Mouse (Mus musculus): ENCODE data around the gene Wdr17. TPM values are rescaled to one million over a fixed set of nuclear protein-coding genes. Genes with fewer than 3 reads are reported as not detected.

Wdr17 gene
- total and polyA plus RNA-seq, 3 experiments = not detected

- TF ChIP-seq KAT2A (conservative IDR thresholded peaks at IDR 0.05; ENCODE audit: low read depth, low read length) (no peak), TCF12 (IDR thresholded peaks at IDR 0.05; ENCODE audit: low read depth, low read length) (no peak), SMC3 (IDR thresholded peaks at IDR 0.05; ENCODE audit: low read depth, low read length) (peak; percentile 57), BHLHE40 (IDR thresholded peaks at IDR 0.05; ENCODE audit: borderline replicate concordance, low read depth, low read length) (no peak), ZNF384 (IDR thresholded peaks at IDR 0.05; ENCODE audit: low read depth, low read length) (no peak), NELFE (IDR thresholded peaks at IDR 0.05; ENCODE audit: low read depth, low read length) (no peak), CTCF (IDR thresholded peaks at IDR 0.05 in 2 of 3, conservative IDR thresholded peaks at IDR 0.05 in 1 of 3; ENCODE audit: control insufficient read depth in 1 of 3, insufficient read depth in 1 of 3, low read depth in 2 of 3, low read length in 3 of 3, poor library complexity in 1 of 3, severe bottlenecking in 1 of 3) (peak; percentile 20 to 49 (median 32); a peak in 4 of 6 replicates), MAFK (IDR thresholded peaks at IDR 0.05; ENCODE audit: borderline replicate concordance, low read depth, low read length) (no peak), HCFC1 (IDR thresholded peaks at IDR 0.05; ENCODE audit: low read depth, low read length) (no peak), POLR2AphosphoS2 (IDR thresholded peaks at IDR 0.05; ENCODE audit: low read length) (no peak), JUND (IDR thresholded peaks at IDR 0.05; ENCODE audit: low read depth, low read length) (no peak), RAD21 (IDR thresholded peaks at IDR 0.05; ENCODE audit: low read depth, low read length) (peak; percentile 27), E2F4 (IDR thresholded peaks at IDR 0.05; ENCODE audit: borderline replicate concordance, low read depth, low read length) (no peak), NRF1 (IDR thresholded peaks at IDR 0.05; ENCODE audit: insufficient read depth, low read depth, low read length, poor library complexity, severe bottlenecking) (no peak), MYC (IDR thresholded peaks at IDR 0.05; ENCODE audit: low read depth, low read length) (no peak), UBTF (IDR thresholded peaks at IDR 0.05; ENCODE audit: borderline replicate concordance, insufficient read depth, low read depth, low read length) (no peak), RCOR1 (IDR thresholded peaks at IDR 0.05; ENCODE audit: low read depth, low read length) (no peak), GABPA (IDR thresholded peaks at IDR 0.05; ENCODE audit: low read depth, low read length) (no peak), TAL1 (IDR thresholded peaks at IDR 0.05; ENCODE audit: low read length) (no peak)
- Histone ChIP-seq H3K4me3 (ENCODE audit: control insufficient read depth in 1 of 2, insufficient read depth in 1 of 2, low read depth in 2 of 2, low read length in 2 of 2) (no peak overlapping the region), H3K27ac (ENCODE audit: control insufficient read depth, low read depth, low read length) (no peak overlapping the region), H3K27me3 (ENCODE audit: control insufficient read depth in 1 of 2, insufficient read depth in 2 of 2, low read length in 2 of 2) (no peaks in the 10 kb centered on the region), H3K9me3 (replicated peaks; ENCODE audit: insufficient read depth, low read length) (no peaks in the 10 kb centered on the region), H3K79me2 (ENCODE audit: control insufficient read depth, insufficient read depth, low read length, poor library complexity) (no peaks in the 10 kb centered on the region), H3K4me1 (ENCODE audit: control insufficient read depth in 1 of 2, insufficient read depth in 2 of 2, low read length in 2 of 2) (no peaks in the 10 kb centered on the region), H3K9ac (ENCODE audit: control insufficient read depth, low read depth, low read length, poor library complexity, severe bottlenecking) (no peak overlapping the region), H3K36me3 (ENCODE audit: control insufficient read depth in 1 of 2, insufficient read depth in 2 of 2, low read length in 2 of 2) (no peaks in the 10 kb centered on the region)
- DNase-seq (ENCODE audit: low read depth, low spot score) = peak; percentile 29
These were observed 181.2 kb downstream of the Wdr17 start for GRCm38 (mm10) chr8:54705743-54706142.

- H3K4me3 ChIP-seq (ENCODE audit: control insufficient read depth in 1 of 2, insufficient read depth in 1 of 2, low read depth in 2 of 2, low read length in 2 of 2) = no peak overlapping the region
- no peak overlapping the region for H3K9ac ChIP-seq (ENCODE audit: control insufficient read depth, low read depth, low read length, poor library complexity, severe bottlenecking)
- H3K27me3 ChIP-seq (ENCODE audit: control insufficient read depth in 1 of 2, insufficient read depth in 2 of 2, low read length in 2 of 2) = no peaks in the 10 kb centered on the region
- no peak for TF ChIP-seq ZKSCAN1 (IDR thresholded peaks at IDR 0.05; ENCODE audit: low read depth, low read length)
- H3K36me3 ChIP-seq (ENCODE audit: control insufficient read depth in 1 of 2, insufficient read depth in 2 of 2, low read length in 2 of 2) = no peaks in the 10 kb centered on the region
- no peaks in the 10 kb centered on the region for H3K79me2 ChIP-seq (ENCODE audit: control insufficient read depth, insufficient read depth, low read length, poor library complexity)
- H3K4me1 ChIP-seq (ENCODE audit: control insufficient read depth in 1 of 2, insufficient read depth in 2 of 2, low read length in 2 of 2) = no peaks in the 10 kb centered on the region
- H3K27ac ChIP-seq (ENCODE audit: control insufficient read depth, low read depth, low read length) = no peak overlapping the region
- H3K9me3 ChIP-seq (replicated peaks; ENCODE audit: insufficient read depth, low read length) = no peaks in the 10 kb centered on the region
- DNase-seq (ENCODE audit: low read depth, low spot score) = no peak
These were observed 215.2 kb downstream of the Wdr17 start for GRCm38 (mm10) chr8:54671806-54672205.
